In genomic region chr5:88930129-88930528, GRCm38 (mm10) we compare ENCODE assay signal across 9 mouse cellular contexts. TPM values are rescaled to one million over a fixed set of nuclear protein-coding genes. Genes with fewer than 3 reads are reported as not detected.
DNase-seq lines count a peak whose midpoint lies in the region; ATAC-seq lines count a peak whose summit lies in the region.
"Had no signal": no experiment of that assay in that cellular context is flagged by ENCODE, and none has a peak within 500 bp of the region (broad histone marks: within the 10 kb centered on the region; RNA-seq: fewer than 3 reads in every experiment).

No protein-coding gene starts in this region.

- peak; percentile 21; the same call in 1 of the 2 replicates for ATAC-seq in kidney, embryonic 14.5 days (ENCODE audit: low FRiP score, low TSS enrichment)
- ATAC-seq in embryonic facial prominence, embryonic 13.5 days (ENCODE audit: insufficient number of reproducible peaks, insufficient read depth, low FRiP score, low TSS enrichment, low read depth): no peak
- no peak for ATAC-seq in limb, embryonic 15.5 days (ENCODE audit: insufficient number of reproducible peaks, low FRiP score, low TSS enrichment, low read depth)

- H3K9me3 ChIP-seq in kidney, embryonic 14.5 days (ENCODE audit: control insufficient read depth, low read length): no peaks in the 10 kb centered on the region
- no peaks in the 10 kb centered on the region for H3K9me3 ChIP-seq in embryonic facial prominence, embryonic 10.5 days
- no peaks in the 10 kb centered on the region for H3K9me3 ChIP-seq in embryonic facial prominence, embryonic 13.5 days
- no peaks in the 10 kb centered on the region for H3K9me3 ChIP-seq in limb, embryonic 15.5 days
- H3K9me3 ChIP-seq: liver, embryonic 13.5 days had no signal

- no peak for DNase-seq in kidney, postnatal 10 days
- no peak for DNase-seq in embryonic facial prominence, embryonic 10.5 days (ENCODE audit: low spot score)
- no peak for DNase-seq in urinary bladder, adult 18-20 months (ENCODE audit: low spot score in 2 of 2)
- no peak for DNase-seq in frontal cortex, postnatal 10 days (ENCODE audit: low spot score in 2 of 2)
- DNase-seq: liver, embryonic 13.5 days had no signal

- no peak overlapping the region for H3K4me3 ChIP-seq in kidney, embryonic 14.5 days (ENCODE audit: low read length)
- H3K4me3 ChIP-seq in embryonic facial prominence, embryonic 10.5 days: no peak overlapping the region
- no peak overlapping the region for H3K4me3 ChIP-seq in embryonic facial prominence, embryonic 13.5 days
- no peak overlapping the region for H3K4me3 ChIP-seq in limb, embryonic 15.5 days
- H3K4me3 ChIP-seq: liver, embryonic 13.5 days had no signal

- H3K4me2 ChIP-seq in kidney, embryonic 14.5 days (replicated peaks; ENCODE audit: low read depth, low read length): peak overlapping the region; percentile 19; the same call in 1 of the 2 replicates
- H3K4me2 ChIP-seq in embryonic facial prominence, embryonic 13.5 days: peak overlapping the region; percentile 50
- peak overlapping the region; percentile 37 for H3K4me2 ChIP-seq in limb, embryonic 15.5 days
- H3K4me2 ChIP-seq: liver, embryonic 13.5 days had no signal

- peaks cover 25% of the 10 kb centered on the region for H3K4me1 ChIP-seq in kidney, embryonic 14.5 days (ENCODE audit: control insufficient read depth, insufficient read depth, low read length)
- peaks cover 30% of the 10 kb centered on the region for H3K4me1 ChIP-seq in embryonic facial prominence, embryonic 10.5 days
- peaks cover 40% of the 10 kb centered on the region for H3K4me1 ChIP-seq in embryonic facial prominence, embryonic 13.5 days
- peaks cover 21% of the 10 kb centered on the region for H3K4me1 ChIP-seq in limb, embryonic 15.5 days

- H3K27me3 ChIP-seq in kidney, embryonic 14.5 days (ENCODE audit: control insufficient read depth, insufficient read depth, low read length): no peaks in the 10 kb centered on the region
- H3K27me3 ChIP-seq in embryonic facial prominence, embryonic 10.5 days (replicated peaks; ENCODE audit: low read depth, poor library complexity, severe bottlenecking): no peaks in the 10 kb centered on the region
- peaks cover 3% of the 10 kb centered on the region; the same call in 1 of the 2 replicates for H3K27me3 ChIP-seq in embryonic facial prominence, embryonic 13.5 days
- H3K27me3 ChIP-seq in limb, embryonic 15.5 days: no peaks in the 10 kb centered on the region
- H3K27me3 ChIP-seq: liver, embryonic 13.5 days had no signal

- 46% methylated on average over 5 of the region's 5 CpGs for WGBS in kidney, embryonic 14.5 days
- WGBS in embryonic facial prominence, embryonic 10.5 days: 65% methylated on average over 5 of the region's 5 CpGs
- WGBS in embryonic facial prominence, embryonic 13.5 days: 43% methylated on average over 5 of the region's 5 CpGs
- 55% methylated on average over 5 of the region's 5 CpGs for WGBS in limb, embryonic 15.5 days

- no peaks in the 10 kb centered on the region for H3K36me3 ChIP-seq in kidney, embryonic 14.5 days (ENCODE audit: control insufficient read depth, insufficient read depth, low read length)
- H3K36me3 ChIP-seq in embryonic facial prominence, embryonic 10.5 days (replicated peaks): no peaks in the 10 kb centered on the region
- H3K36me3 ChIP-seq in embryonic facial prominence, embryonic 13.5 days: no peaks in the 10 kb centered on the region
- H3K36me3 ChIP-seq in limb, embryonic 15.5 days: no peaks in the 10 kb centered on the region
- H3K36me3 ChIP-seq: G1E; liver, embryonic 13.5 days had no signal

- H3K9ac ChIP-seq in kidney, embryonic 14.5 days (ENCODE audit: low read depth, low read length): no peak overlapping the region
- no peak overlapping the region for H3K9ac ChIP-seq in embryonic facial prominence, embryonic 13.5 days
- no peak overlapping the region for H3K9ac ChIP-seq in limb, embryonic 15.5 days
- H3K9ac ChIP-seq: liver, embryonic 13.5 days had no signal

- no peak overlapping the region for H3K27ac ChIP-seq in kidney, embryonic 14.5 days (ENCODE audit: low read depth, low read length)
- peak overlapping the region; percentile 48; the same call in 1 of the 2 replicates for H3K27ac ChIP-seq in embryonic facial prominence, embryonic 10.5 days (replicated peaks)
- H3K27ac ChIP-seq in embryonic facial prominence, embryonic 13.5 days: no peak overlapping the region
- 0 out of 2 replicates have a peak overlapping the region, but pooled peaks have one; percentile 17 for H3K27ac ChIP-seq in limb, embryonic 15.5 days
- H3K27ac ChIP-seq: liver, embryonic 13.5 days had no signal

RNA-seq across cellular contexts. Expression of gene Slc4a4, which starts 43.5 kb away (rescaled TPM):
- polyA plus RNA-seq in kidney, embryonic 14.5 days (2014; fragmentation: Nextera tagmentation; extraction: Ambion mirVana): 4.0 and 4.7 TPM in 2 replicates
- polyA plus RNA-seq in embryonic facial prominence, embryonic 10.5 days (2016; fragmentation: Nextera tagmentation; extraction: Ambion mirVana): 1.7 TPM in 2 replicates
- polyA plus RNA-seq in embryonic facial prominence, embryonic 13.5 days (2015; fragmentation: Nextera tagmentation; extraction: Ambion mirVana): 1.7 and 1.8 TPM in 2 replicates
- polyA plus RNA-seq in limb, embryonic 15.5 days (2015; fragmentation: Nextera tagmentation; extraction: Ambion mirVana): 2.0 and 2.1 TPM in 2 replicates
- polyA plus RNA-seq: G1E had no signal

Comparison
In these comparisons a context has a peak if more than half of its experiments do, and no peak if none do; other contexts are left out.
1. H3K27ac ChIP-seq: peak in embryonic facial prominence, embryonic 10.5 days (single experiment) and limb, embryonic 15.5 days (single experiment); none in kidney, embryonic 14.5 days (single experiment) and embryonic facial prominence, embryonic 13.5 days (single experiment).
2. Peak in every context shown above with its lines, with median percentiles within 50 percentile points of each other: H3K4me2 ChIP-seq.